Mouse (Mus musculus) inflammation-experienced regulatory T-cells, adult 6 months (primary cell): Measurements from ENCODE around the gene Clec14a. TPM values are rescaled to one million over a fixed set of nuclear protein-coding genes. Genes with fewer than 3 reads are reported as not detected.
"Not testable (repeated sequence)": the region's sequence is repeated elsewhere in the genome, so short reads cannot be mapped to it uniquely, and the experiment has no call there.

Experiments
- ATAC-seq: one replicate; pipeline ENCODE4 v1.8.0; 2017
- polyA plus RNA-seq, 3 experiments: library from polyadenylated mRNA; unstranded; fragments of 100-300 nt; shearing (Covaris generic); gene quantifications; one replicate each; pipeline ENCODE4 v1.2.1; 2017

Gene Clec14a
- not detected for polyA plus RNA-seq

DNA sequence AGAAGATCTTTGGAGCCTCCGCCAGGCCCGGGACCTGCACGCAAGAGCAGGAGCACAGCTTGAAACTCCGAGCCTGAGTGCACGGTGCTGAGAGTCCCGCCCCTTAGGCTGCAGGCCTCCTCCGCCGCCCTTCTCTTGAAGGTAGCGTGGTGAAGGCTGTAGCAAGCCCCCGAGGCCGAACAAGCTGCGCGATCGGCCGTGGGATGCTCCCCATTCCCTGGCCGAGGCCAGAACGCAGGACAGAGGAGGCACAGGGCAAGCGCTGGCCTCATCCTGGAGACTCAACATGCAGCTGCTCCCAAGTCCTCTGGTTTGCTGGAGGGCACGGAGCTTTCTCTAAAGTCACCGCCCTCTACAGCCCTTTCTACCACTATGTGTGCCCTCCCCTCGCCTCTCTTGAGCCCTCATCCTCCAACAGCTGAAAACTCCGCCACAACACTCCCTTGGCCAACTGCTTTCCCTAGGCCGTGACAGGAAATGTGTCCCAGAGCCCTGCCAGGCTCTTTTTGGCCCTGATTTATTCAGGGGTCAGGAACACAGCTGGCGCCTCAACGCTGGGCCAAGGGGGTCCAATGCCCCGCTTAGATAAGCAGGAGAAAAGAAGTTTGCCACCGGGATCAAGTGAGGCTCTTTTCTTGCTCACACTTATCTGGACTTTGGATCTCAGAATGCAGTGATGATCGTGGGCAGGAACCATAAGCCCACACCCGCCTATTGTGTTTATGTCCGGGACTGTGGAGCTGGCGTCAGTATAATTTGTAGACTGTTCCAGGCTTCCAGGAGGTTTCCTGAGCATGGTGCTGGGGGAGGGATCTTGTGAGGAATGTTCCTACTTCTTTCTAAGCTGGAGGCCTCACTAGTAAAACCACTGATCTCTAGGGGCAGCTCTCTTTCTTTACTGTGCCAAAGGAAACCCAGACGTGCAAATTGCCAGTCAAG lies at the start of gene Clec14a:
TSS of gene Clec14a (minus strand) at position 728 of the 939 bp plus-strand sequence.
- ATAC-seq, result no peak

DNA sequence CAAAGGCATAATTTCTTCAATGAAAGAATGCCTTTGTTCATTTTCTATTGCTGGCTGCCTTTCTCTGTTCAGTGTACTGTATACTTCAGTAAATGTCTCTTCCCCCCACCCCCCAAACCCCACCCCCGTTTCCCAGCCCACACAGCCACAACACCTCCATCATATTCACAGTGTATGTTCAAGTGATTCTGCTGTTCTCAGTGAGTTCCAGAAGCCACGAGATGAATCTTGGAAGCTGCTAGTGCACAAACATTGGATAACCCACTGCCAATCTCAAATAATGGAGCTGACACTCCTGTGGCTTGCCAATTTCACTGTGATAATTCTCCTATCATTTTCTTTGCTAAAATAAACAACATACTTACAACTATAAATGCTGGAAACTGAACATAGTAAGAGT lies 38.7 kb upstream of the Clec14a start:
- ATAC-seq, result no peak

DNA sequence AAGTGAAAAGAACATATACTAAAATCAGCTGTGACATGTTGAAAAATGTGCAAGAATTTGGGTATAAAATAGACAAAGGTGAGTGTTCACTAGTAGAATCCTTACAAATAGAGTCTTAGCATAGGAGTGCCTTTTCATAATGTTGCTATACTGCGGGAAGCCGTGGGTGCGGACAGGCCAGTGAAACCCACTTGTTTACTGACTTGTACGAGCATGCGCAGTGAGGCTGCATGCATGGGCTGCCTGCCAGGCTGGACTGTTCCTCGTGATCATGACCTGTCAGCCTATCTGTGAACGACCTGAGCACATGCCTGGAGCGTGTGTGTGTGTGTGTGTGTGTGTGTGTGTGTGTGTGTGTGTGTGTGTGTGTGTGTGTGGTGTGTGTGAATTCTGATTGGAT lies 37.3 kb upstream of the Clec14a start:
- not testable (repeated sequence) for ATAC-seq

DNA sequence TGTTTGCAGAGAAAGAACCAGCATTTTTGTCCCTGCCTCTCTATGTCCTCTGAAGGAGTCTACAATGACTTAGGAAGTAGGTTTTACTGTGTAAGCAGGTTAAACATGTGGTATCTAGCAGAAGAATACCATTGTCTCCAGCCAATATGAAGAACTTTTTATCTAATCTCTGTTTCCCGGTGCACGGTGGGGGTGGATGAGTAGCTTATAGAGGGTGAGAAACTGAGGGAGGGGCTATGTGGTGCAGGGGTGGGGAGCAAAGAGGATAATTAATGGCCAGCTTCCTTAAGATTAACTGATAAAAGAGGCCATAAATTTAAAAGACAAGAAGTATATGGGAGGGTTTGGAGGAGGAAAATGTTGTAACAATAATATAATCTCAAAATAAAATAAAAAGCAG lies 36.5 kb upstream of the Clec14a start:
- no peak for ATAC-seq

DNA sequence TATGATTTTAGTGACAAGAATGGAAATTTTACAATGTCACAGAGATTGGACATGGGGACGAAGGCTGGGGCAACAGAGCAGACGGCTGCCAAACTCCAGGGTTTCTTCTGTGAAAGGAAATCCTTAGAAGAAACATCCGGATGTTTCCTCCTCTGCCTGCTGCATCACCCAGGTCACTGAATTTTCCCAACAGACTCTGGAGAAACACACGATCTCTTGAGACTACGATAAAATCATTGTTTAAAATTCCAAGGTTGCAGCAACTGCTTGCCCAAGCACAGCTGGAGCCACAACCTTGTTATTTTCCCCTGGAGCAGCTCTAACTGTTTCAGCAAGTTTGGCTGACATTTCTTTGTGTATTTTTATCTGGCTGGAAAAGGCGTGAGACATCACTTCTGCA lies 27.9 kb upstream of the Clec14a start:
- ATAC-seq, result no peak

DNA sequence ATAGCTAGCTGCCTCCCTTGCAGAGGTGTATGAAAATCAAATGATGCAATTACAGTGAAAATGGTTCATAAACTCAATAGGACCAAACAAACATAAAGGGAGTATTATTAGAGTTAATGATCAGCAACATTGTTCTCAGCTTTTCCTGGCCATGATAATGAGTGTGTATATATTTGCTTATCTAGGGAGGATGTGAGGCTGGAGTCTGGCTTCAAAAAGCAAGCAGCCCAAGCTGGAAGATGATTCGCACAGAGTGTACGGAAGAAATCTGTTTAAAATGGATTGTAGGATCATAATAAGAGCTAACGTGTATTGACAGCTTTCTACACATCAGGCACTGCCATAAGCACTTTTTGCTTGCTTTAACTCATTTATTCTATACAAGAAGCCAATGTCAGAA lies 16.8 kb upstream of the Clec14a start:
- no peak for ATAC-seq

DNA sequence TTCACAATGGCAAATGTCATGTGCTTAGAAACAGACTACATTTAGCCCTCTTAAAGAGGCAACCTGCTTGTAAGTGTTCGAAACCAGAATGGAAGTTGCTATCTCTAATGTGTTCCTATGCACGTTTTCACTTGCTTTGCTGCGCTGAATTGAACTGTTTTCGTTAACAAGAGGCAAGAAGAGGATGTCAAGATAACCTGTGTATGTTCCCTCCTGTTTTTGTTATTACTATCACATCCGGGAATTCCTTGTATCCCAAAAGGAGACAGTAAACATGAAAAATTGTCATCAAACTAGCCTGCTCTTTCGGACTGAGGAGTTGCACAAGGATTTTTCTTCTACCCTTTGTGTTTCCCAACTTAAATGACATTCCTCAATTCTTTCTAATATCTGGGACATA lies 1.4 kb upstream of the Clec14a start:
- no peak for ATAC-seq

DNA sequence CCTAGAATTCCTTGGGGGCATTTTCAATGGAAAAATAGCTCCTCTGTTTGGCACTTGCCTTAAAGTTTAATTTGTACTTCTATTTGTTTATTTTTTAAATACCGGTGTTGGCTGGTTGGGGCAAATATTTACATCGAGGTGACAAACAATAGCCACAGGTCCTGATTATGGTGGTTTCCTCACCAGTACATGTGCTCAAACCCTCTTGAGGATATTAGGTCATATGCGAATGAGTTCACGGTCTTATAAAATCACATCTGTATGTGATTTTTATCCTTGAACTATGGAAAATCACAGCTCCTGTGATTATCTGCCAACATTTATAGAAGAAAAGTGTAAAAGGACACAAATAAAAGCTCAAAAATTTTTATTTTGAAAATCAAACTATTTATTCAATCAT lies 415 bp upstream of the Clec14a start:
- ATAC-seq, result no peak

DNA sequence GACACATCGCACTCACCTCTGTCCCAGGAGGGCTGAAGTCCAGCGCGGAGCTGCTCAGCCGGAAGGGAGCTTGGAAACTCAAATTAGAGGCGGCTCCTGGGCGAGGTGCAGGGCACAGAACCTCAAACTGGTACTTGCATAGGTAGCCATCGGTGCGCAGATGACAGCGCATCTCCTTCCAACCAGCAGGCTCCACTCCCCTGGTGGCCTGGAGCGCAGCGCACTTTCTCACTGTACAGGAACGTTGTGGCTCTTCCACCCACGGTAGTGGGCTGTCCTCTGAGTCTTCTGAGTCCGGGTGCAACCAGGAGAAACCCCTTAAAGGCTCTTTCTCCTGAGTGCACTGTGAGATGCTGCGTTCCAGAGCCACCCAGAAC lies 916 bp downstream of the Clec14a start:
- no peak for ATAC-seq

DNA sequence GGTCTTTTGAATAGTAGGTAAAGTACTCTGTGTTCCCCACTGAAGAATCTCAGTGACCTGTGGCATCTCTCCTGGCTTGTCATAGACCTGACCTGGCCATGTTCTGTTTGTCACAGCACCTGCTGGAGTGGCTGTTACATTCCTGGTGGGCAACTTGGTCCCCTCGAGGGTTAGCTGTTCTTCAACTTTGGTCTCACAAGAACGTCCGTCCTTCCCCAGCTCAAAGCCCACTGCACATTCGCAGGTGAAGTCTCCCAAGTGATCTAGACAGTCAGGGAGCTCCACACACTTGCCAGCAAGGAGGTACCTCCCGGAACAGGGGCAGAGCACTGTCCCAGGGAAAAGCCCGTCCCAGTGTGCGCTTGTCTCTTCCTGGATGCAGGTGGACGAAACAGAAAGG lies 1.3 kb downstream of the Clec14a start:
- no peak for ATAC-seq

DNA sequence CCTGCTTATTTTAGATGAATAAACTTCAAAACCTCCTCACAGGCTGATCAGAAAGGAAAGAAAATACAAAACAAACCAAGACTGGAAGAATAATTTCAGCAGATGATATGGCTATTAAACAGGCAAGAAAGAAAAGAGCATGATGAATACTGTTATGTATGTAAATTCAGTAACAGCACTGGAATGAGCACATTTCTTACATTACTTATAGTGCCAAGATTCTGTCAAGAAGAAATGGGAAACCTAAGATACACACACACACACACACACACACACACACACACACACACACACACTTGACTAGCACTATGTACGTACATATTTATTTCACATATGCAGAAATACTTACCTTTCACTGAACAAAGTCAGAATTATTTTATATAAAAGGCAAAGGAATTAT lies 17.2 kb downstream of the Clec14a start:
- no peak for ATAC-seq

DNA sequence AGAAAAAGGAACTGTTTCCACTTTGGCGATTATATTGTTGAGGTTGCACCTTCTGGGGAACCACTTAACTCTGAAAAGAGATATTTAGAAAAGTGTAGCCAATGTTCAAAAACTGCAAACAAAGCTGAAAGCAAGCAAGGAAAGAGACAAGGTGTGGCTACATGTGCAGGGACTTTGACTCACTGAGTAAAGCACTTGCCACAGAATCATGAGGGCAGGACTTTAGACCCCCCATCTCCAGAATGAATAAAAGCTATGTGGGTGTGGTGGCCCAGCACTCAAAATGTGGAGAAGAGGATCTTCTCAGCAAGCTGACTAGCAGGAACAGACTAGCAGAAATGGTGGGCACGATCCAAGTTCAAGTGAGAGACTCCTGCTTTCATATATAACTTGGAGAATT lies 36.6 kb downstream of the Clec14a start:
- ATAC-seq, result no peak

DNA sequence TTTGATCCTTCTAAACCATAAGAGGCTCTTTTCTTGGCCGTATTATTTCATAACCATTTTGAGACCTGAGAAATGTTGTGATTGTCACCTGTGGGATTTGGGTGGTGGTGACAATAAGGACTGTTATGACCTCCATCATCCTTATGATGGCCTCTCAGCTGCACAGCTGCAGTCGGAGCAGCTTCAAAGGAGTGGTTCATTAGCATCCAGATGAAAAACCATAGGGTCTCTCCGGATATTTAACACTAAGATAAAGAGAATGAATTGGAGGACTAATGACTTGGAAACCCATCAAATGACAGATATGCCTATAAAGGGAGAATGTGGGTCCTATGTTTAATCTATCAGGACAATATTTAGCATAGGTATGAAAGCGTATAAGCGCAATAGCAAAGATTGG lies 43.4 kb downstream of the Clec14a start:
- ATAC-seq, result no peak

DNA sequence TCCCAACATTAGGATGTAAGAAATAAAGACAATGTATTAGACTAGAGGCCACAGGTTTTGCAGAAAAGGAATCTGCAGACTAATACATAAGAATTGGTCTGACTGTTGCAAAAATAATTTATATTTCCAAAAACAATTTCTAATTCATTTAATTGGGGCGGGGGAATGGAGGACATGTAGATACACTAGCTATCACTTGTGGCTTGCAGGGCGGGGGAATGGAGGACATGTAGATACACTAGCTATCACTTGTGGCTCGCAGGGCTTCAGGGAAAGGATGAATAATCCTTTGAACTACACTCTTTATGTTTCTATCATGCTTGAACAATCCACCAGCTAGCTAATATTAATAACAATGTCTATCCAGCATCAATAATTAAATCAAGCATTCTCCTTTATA lies 50.0 kb downstream of the Clec14a start:
- ATAC-seq, result no peak

DNA sequence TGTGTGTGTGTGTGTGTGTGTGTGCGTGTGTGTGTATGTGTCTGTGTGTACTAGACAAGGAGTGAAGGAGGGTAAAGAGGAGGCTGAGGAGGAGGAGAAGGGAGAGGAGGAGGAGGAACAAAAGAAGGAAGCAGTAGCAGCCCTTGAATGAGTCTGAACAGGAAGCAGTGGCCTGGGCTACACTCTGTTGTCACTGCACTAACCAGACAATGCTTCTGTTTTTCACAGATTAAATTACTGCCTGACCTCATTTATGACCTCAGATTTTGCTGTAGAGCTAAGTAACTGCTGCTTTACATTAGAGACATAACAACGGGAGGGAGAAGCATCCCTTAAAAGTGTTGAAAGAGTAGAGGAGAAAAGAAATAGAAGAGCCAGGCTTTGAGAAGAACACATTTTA lies 52.9 kb downstream of the Clec14a start:
- ATAC-seq, result no peak

Other genes with a start within 250 kb of the Clec14a start
- gene Sstr1, start 57.5 kb downstream of the Clec14a start, polyA plus RNA-seq, result not detected